Mouse (Mus musculus): ENCODE measurements around the gene Dgkz. TPM values are rescaled to one million over a fixed set of nuclear protein-coding genes. Genes with fewer than 3 reads are reported as not detected.

The Dgkz gene
- polyA plus RNA-seq, 1 experiment from 2014 or later, result 43.8 TPM

DNA sequence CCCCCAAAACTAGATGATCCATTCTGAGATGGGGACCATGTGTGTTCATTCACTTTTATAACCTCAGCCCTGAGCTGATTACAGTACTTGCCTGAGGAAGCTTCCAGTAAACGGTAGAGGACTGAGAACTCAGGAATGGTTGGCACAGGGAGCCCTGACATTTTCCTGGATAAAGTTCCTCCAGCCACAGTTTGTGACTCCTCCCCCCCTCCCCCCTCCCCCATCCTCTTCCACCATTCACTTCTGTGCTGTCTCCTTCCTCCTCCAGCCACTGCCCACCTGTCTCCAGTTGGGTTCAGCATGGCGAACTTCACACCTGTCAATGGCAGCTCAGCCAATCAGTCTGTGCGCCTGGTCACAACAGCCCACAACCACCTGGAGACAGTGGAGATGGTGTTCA is 48.7 kb downstream of the Dgkz start, which contains the start of gene Chrm4:
Chrm4 (plus strand) TSS at position 301 of the 400 bp plus-strand sequence.
- Histone ChIP-seq H3K9ac (peak within 1 kb of the TSS; percentile 33; the same call in 1 of the 2 replicates), H3K4me1 (replicated peaks) (peaks cover 43% of the 10 kb centered on the region), H3K27me3 (replicated peaks) (peaks cover 41% of the 10 kb centered on the region), H3K27ac (ENCODE audit: poor library complexity, severe bottlenecking) (no peak within 1 kb of the TSS), H3K36me3 (no peaks in the 10 kb centered on the region), H3K9me3 (replicated peaks) (no peaks in the 10 kb centered on the region), H3K4me3 (peak within 1 kb of the TSS; percentile 21), H3K4me2 (peak within 1 kb of the TSS; percentile 62)
- WGBS, result 85% methylated on average over 3 of the region's 3 CpGs
- ATAC-seq (ENCODE audit: insufficient number of reproducible peaks, low FRiP score), result no peak

DNA sequence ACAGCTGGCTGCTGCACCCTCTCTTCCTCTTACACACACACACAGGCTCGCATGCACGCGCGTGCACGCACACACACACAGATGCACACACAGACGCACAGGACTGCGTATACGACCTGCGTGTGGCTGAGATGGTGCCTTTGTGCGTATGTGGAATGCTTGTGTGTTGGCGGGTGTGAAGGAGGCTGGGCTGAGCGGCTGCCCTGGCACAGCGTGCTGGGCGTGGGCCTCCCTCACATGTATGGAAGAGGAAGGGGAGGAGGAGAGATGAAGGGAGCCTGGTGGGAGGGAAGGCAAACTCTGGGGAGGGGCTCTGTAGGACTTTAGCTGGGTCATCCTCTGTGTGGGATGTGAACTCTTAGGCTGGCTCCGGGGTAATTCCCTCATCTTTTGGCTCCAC is 50.2 kb downstream of the Dgkz start:
- Histone ChIP-seq H3K27me3 (replicated peaks) (peaks cover 55% of the 10 kb centered on the region), H3K27ac (ENCODE audit: poor library complexity, severe bottlenecking) (no peak overlapping the region), H3K4me3 (no peak overlapping the region), H3K4me1 (replicated peaks) (peaks cover 47% of the 10 kb centered on the region), H3K36me3 (no peaks in the 10 kb centered on the region), H3K9me3 (replicated peaks) (no peaks in the 10 kb centered on the region), H3K9ac (no peak overlapping the region), H3K4me2 (no peak overlapping the region)
- no peak for ATAC-seq (ENCODE audit: insufficient number of reproducible peaks, low FRiP score)
- WGBS, result 81% methylated on average over 15 of the region's 15 CpGs

DNA sequence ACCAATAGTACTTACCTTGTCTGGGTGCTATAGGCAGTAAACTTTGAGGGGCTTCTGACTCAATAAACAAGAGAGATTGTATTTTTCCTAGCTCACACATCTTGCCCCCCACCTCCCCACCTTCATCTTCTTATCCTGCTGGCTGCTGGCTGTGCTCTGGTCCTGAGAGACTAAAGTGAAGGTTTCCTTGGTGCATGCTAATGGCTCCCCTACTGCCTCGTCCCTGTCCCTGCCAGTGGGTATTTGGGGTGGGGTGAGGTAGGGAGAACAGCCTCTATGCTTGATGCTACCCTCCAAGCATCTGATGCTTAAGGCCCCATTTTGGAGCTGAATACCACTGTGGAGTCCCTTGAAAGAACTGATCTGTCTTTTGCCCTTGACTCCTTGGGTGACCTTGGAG is 50.9 kb downstream of the Dgkz start:
- Histone ChIP-seq H3K4me2 (no peak overlapping the region), H3K9me3 (replicated peaks) (no peaks in the 10 kb centered on the region), H3K9ac (no peak overlapping the region), H3K27me3 (replicated peaks) (peaks cover 60% of the 10 kb centered on the region), H3K27ac (ENCODE audit: poor library complexity, severe bottlenecking) (no peak overlapping the region), H3K4me3 (no peak overlapping the region), H3K36me3 (no peaks in the 10 kb centered on the region), H3K4me1 (replicated peaks) (peaks cover 42% of the 10 kb centered on the region)
- WGBS, result 60% methylated on average over 1 of the region's 1 CpGs
- no peak for ATAC-seq (ENCODE audit: insufficient number of reproducible peaks, low FRiP score)

DNA sequence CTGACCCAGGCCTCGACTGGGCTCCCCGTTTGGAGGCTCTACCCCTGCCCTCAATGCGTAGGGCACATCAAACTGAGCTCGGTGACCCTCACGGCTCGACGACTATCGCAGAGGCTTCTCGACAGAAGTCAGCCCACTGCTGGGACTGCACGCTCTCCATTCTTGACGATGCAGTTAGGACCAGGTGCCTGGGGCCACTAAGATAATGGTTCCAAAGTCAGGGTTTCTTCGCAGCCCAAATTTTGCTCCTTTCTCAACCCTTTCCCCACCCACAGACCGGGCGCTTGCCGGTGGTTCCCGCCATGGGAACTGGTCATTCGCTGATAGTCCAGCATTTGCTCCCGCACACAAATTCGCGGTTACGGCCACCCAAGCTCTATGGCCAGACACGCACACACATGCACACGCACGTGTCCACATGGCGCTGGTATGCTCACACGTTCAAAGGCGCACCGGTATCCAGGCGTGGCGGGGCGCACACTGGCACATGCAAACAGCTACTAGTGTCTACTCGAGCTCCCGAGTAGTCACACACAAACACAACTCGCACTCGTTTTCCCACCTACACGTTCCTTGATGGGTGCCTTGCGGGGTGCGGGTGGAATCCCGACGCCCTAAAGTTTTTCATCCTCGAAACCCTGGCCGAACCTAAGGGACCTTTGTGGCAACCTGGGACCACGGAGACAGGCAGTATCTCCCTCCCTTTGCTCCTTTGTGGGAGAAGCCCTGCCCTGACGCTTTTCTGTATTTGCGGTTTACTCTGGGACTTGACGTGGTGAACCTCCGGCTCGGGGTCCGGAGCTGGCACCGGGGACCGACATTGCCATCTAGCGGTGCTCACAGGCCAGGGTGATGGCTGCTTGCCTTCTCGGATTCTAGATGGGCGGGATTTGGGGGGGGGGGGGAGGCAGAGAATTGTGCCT is 52.0 kb downstream of the Dgkz start:
- H3K27me3 ChIP-seq (replicated peaks), result peaks cover 60% of the 10 kb centered on the region
- 3% methylated on average over 54 of the region's 54 CpGs for WGBS
- peaks cover 4% of the 10 kb centered on the region for H3K36me3 ChIP-seq
- ATAC-seq (ENCODE audit: insufficient number of reproducible peaks, low FRiP score), result no peak; the same call in 1 of the 2 replicates
- H3K4me1 ChIP-seq (replicated peaks), result peaks cover 39% of the 10 kb centered on the region
- H3K27ac ChIP-seq (ENCODE audit: poor library complexity, severe bottlenecking), result no peak overlapping the region
- no peaks in the 10 kb centered on the region for H3K9me3 ChIP-seq (replicated peaks)
- 0 out of 2 replicates have a peak overlapping the region, but pooled peaks have one; percentile 29 for H3K9ac ChIP-seq
- peak overlapping the region; percentile 96 for H3K4me2 ChIP-seq
- peak overlapping the region; percentile 59 for H3K4me3 ChIP-seq

DNA sequence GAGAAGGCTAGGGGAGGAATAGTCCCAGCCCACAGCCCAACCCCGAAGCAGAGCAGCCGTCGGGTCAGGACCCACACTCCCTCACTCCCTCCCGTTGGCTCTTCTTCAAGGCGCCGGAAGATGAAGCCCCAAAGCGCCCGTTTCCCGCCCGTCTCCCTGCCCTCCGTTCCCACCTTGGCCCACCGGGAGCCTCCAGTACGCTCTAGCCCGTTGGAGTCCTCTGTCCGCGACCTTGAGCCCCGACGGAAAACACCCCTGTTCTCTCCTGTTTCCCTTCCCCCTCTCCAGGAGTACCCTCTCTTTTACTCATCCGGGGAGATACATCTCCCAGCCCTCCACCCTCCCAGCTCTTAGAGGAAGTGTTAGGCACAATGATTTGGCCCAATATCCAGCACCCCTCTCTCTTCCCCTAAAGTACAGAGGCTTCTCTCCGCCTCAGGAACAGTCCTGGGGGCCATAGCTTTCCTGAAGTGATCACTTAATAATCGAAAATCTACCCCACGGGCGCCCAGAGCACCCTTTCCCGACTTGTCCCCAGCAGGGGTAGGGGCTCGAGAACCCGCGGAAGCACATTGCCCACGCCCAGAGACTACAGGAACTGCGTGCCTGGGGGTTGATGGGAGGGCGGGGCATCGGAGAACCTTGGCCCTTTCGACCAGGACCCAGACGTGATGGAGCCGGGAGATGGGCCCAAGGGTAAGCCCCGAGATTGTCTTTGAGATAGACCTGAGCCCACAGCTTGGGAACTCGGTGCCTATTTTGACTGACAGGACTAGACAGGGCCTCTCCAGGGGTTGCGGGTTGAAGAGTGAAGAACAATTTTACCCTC is 52.9 kb downstream of the Dgkz start:
- 3% methylated on average over 37 of the region's 37 CpGs for WGBS

DNA sequence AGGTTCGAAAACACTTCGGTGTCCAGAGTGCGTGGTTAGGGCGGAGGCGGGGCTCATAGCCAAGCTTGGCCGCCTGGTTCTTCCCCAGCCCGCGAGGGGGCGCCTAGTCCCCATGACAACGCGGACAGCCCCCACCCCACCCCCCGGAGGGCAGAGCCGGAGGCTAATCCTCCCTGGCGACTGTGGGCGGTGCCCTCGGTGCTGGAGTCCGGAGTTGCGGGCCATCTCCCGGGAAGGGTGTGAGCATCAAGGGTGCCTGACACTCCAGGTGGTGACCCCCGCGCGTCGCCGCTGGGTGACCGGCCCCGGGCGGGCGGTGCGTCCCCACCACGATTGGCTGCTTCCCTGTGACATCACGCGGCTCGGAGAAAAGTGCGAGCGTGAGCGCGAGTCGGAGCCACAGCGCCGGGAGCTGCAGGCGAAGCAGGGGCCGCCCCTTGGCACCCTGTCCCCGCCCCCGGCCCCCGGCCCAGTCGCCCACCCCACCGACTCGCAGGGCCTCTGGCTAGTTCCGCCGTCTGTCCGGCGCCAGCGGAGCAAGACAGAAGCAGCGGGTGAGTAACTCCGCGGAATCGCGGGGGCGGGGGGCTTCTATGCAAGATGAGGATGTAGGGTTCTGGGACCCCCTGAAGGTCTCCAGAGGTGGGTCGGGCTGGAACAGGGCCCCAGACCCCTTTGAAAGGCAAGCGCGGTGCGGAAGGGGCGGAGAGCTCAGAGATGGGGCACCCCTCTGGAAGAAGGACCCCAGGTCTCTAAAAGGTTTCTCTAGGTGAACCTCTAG is 53.7 kb downstream of the Dgkz start:
- H3K9me3 ChIP-seq (replicated peaks), result no peaks in the 10 kb centered on the region
- peaks cover 21% of the 10 kb centered on the region for H3K36me3 ChIP-seq
- no peak overlapping the region for H3K27ac ChIP-seq (ENCODE audit: poor library complexity, severe bottlenecking)
- H3K4me1 ChIP-seq (replicated peaks), result peaks cover 28% of the 10 kb centered on the region
- peaks cover 60% of the 10 kb centered on the region for H3K27me3 ChIP-seq (replicated peaks)
- peak overlapping the region; percentile 59 for H3K4me3 ChIP-seq
- WGBS, result under 1% methylated on average over 60 of the region's 64 CpGs
- peak; percentile 51 for ATAC-seq (ENCODE audit: insufficient number of reproducible peaks, low FRiP score)
- H3K4me2 ChIP-seq, result peak overlapping the region; percentile 96
- H3K9ac ChIP-seq, result peak overlapping the region; percentile 50; the same call in 1 of the 2 replicates

More for the DNA sequence above, 52.9 kb downstream of the Dgkz start:
- 0 out of 2 replicates have a peak, but pooled peaks have one; percentile 1 for ATAC-seq (ENCODE audit: insufficient number of reproducible peaks, low FRiP score)
- Histone ChIP-seq H3K9me3 (replicated peaks) (no peaks in the 10 kb centered on the region), H3K9ac (no peak overlapping the region), H3K36me3 (peaks cover 13% of the 10 kb centered on the region), H3K4me2 (peak overlapping the region; percentile 96), H3K4me1 (replicated peaks) (peaks cover 30% of the 10 kb centered on the region), H3K27ac (ENCODE audit: poor library complexity, severe bottlenecking) (no peak overlapping the region), H3K27me3 (replicated peaks) (peaks cover 60% of the 10 kb centered on the region), H3K4me3 (peak overlapping the region; percentile 59)

DNA sequence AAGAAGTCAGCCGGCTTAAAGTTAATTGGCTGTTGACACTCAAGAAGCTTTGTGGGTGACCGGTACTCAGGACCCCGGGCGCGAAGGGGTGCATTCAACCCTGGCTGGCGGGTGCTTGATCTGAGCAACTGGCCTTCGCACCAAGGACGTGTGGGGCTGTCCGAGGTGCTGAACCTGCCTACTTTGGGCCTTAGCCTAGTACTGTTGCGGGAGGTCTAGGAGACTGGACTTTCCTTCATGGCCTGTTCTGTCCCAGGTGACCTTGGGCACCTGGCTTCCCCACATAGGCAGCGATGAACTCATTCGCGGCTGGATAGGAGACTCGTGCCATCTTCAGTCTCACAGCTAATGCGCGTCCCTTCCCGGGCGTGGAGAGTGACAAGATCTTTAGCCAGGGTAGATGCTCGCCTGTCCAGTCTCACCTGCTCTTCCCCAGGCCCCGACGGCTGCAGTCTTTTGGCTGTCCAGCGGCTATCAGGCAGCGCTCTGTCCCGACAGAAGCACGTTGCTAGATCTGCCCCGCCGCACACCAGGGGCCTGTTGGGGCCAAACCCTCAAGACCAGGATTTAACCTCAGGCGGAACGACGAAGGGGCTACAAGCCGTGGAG is 54.4 kb downstream of the Dgkz start:
- H3K27me3 ChIP-seq (replicated peaks), result peaks cover 55% of the 10 kb centered on the region
- H3K4me3 ChIP-seq, result peak overlapping the region; percentile 59
- H3K27ac ChIP-seq (ENCODE audit: poor library complexity, severe bottlenecking), result no peak overlapping the region
- H3K9ac ChIP-seq, result 0 out of 2 replicates have a peak overlapping the region, but pooled peaks have one; percentile 50
- no peak for ATAC-seq (ENCODE audit: insufficient number of reproducible peaks, low FRiP score)
- 4% methylated on average over 31 of the region's 31 CpGs for WGBS
- H3K9me3 ChIP-seq (replicated peaks), result no peaks in the 10 kb centered on the region
- peak overlapping the region; percentile 96 for H3K4me2 ChIP-seq
- H3K36me3 ChIP-seq, result peaks cover 26% of the 10 kb centered on the region
- H3K4me1 ChIP-seq (replicated peaks), result peaks cover 28% of the 10 kb centered on the region

DNA sequence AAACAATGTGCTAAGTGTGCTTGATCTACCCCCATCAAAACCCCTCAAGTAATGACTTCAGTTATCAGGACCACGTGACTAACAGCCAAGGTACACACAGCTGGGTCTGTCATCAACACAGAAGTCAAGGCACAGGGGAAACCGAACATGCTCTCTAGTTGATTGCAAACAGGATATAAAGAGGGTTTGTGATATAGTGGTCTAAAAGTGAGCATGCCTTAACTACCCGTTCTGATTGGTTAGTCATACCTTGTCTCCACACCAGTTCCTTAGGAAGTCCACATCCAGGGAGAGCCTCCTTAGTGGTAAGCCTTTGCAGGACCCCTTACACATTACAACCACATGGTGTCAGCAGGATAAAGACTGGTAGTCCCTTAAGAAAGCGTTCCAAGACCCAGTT is 55.5 kb downstream of the Dgkz start:
- no peak overlapping the region for H3K4me3 ChIP-seq
- 60% methylated on average over 4 of the region's 4 CpGs for WGBS
- peaks cover 46% of the 10 kb centered on the region for H3K27me3 ChIP-seq (replicated peaks)
- no peak overlapping the region for H3K9ac ChIP-seq
- ATAC-seq (ENCODE audit: insufficient number of reproducible peaks, low FRiP score), result no peak
- no peak overlapping the region for H3K4me2 ChIP-seq
- peaks cover 35% of the 10 kb centered on the region for H3K36me3 ChIP-seq
- H3K9me3 ChIP-seq (replicated peaks), result no peaks in the 10 kb centered on the region
- no peak overlapping the region for H3K27ac ChIP-seq (ENCODE audit: poor library complexity, severe bottlenecking)
- H3K4me1 ChIP-seq (replicated peaks), result peaks cover 28% of the 10 kb centered on the region

DNA sequence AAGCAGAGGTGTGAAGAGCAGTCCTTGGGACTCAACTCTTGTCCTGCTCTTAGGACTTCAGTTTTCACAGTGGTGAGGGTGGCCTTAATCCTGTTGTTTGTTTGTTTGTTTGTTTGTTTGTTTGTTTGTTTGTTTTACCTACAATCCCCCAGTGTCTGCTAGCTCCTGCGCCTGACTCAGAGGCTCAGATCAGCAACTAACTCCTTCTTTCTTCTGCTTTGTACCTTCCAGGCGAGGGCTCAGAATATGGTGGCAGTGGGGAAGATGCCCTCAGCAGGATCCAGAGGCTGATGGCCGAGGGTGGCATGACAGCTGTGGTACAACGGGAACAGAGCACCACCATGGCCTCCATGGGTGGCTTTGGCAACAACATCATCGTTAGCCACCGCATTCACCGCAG is 58.6 kb downstream of the Dgkz start:
- H3K4me2 ChIP-seq, result no peak overlapping the region
- peaks cover 20% of the 10 kb centered on the region for H3K27me3 ChIP-seq (replicated peaks)
- peaks cover 18% of the 10 kb centered on the region for H3K4me1 ChIP-seq (replicated peaks)
- H3K4me3 ChIP-seq, result no peak overlapping the region
- no peak for ATAC-seq (ENCODE audit: insufficient number of reproducible peaks, low FRiP score)
- no peaks in the 10 kb centered on the region for H3K9me3 ChIP-seq (replicated peaks)
- WGBS, result 87% methylated on average over 7 of the region's 7 CpGs
- peaks cover 60% of the 10 kb centered on the region for H3K36me3 ChIP-seq
- no peak overlapping the region for H3K9ac ChIP-seq
- no peak overlapping the region for H3K27ac ChIP-seq (ENCODE audit: poor library complexity, severe bottlenecking)

DNA sequence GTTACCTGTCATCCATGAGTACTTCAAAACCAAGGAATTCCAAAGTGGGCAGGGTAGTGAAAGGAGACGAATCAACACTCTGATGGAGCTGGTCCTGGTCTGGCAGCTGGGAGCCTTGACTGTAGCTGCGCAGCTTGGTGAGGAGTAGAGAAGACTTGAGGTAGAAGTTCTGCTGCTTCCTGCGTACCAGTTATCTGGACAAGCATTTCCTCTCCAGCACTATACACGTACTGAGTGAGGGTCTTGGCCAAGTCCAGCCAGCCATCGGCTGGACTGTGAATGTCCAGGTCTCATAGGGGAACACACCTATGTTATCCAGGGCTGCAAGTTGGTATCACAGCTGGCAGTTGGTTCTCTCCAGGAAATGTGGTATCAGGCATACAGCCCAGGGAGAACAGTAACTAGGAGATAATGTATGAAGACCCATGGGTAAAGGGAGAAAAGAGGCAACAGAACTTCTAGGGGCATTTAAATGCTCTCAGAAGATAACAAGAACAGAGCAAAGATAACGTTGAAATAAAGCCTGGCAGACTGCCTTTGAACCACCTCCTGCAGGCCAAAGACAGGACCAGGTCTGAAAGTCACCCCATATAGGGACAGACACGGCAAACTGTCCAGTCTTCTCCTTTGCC is 59.2 kb downstream of the Dgkz start:
- 57% methylated on average over 7 of the region's 7 CpGs for WGBS
- ATAC-seq (ENCODE audit: insufficient number of reproducible peaks, low FRiP score), result no peak
- H3K27me3 ChIP-seq (replicated peaks), result peaks cover 14% of the 10 kb centered on the region
- H3K36me3 ChIP-seq, result peaks cover 66% of the 10 kb centered on the region
- H3K4me2 ChIP-seq, result no peak overlapping the region
- H3K9me3 ChIP-seq (replicated peaks), result no peaks in the 10 kb centered on the region
- no peak overlapping the region for H3K27ac ChIP-seq (ENCODE audit: poor library complexity, severe bottlenecking)
- no peak overlapping the region for H3K9ac ChIP-seq
- H3K4me1 ChIP-seq (replicated peaks), result peaks cover 11% of the 10 kb centered on the region
- H3K4me3 ChIP-seq, result no peak overlapping the region

Measured in heart, embryonic 12.5 days (tissue).